Mouse (Mus musculus) kidney, embryonic 14.5 days (tissue): ENCODE results near the gene Smad6. TPM values are rescaled to one million over a fixed set of nuclear protein-coding genes. Genes with fewer than 3 reads are reported as not detected.

ENCODE experiments used
- ATAC-seq: fragments of 200-750 bp; cut with Nextera tagmentation; 2 replicates; pipeline ENCODE4 v1.8.0; 2017; ENCODE audit warnings: moderate number of reproducible peaks, mild to moderate bottlenecking, moderate TSS enrichment, moderate library complexity; ENCODE audit not compliant: low FRiP score, low TSS enrichment
- H3K27ac ChIP-seq: fragments of 300-500 bp; sonication (generic); 2 replicates; pipeline ENCODE4 v1.5.1; 2014; ENCODE audit warnings: low read depth, mild to moderate bottlenecking, low read length, moderate library complexity, mixed read lengths
- H3K27me3 ChIP-seq: fragments of 300-500 bp; sonication (generic); 2 replicates; pipeline ENCODE4 v1.6.1; 2014; ENCODE audit warnings: mild to moderate bottlenecking, low read length; ENCODE audit not compliant: control insufficient read depth, insufficient read depth
- H3K36me3 ChIP-seq: fragments of 300-500 bp; sonication (generic); 2 replicates; pipeline ENCODE4 v1.6.1; 2014; ENCODE audit warnings: low read length, mixed read lengths; ENCODE audit not compliant: control insufficient read depth, insufficient read depth
- H3K4me1 ChIP-seq: fragments of 300-500 bp; sonication (generic); 2 replicates; pipeline ENCODE4 v1.6.1; 2014; ENCODE audit warnings: low read length, mixed read lengths; ENCODE audit not compliant: control insufficient read depth, insufficient read depth
- H3K4me2 ChIP-seq: fragments of 300-500 bp; sonication (generic); replicated peaks from 2 replicates; pipeline ENCODE4 v1.6.1; 2014; ENCODE audit warnings: low read depth, mild to moderate bottlenecking, low read length
- H3K4me3 ChIP-seq: fragments of 300-500 bp; sonication (generic); 2 replicates; pipeline ENCODE4 v1.5.1; 2014; ENCODE audit warnings: mild to moderate bottlenecking, low read length
- H3K9ac ChIP-seq: fragments of 300-500 bp; sonication (generic); 2 replicates; pipeline ENCODE4 v1.6.1; 2014; ENCODE audit warnings: low read depth, mild to moderate bottlenecking, low read length, moderate library complexity
- H3K9me3 ChIP-seq: fragments of 300-500 bp; sonication (generic); 2 replicates; pipeline ENCODE4 v1.6.1; 2016; ENCODE audit warnings: low read length; ENCODE audit not compliant: control insufficient read depth
- WGBS: fragments of 180-500 bp; shearing (Covaris S2); extraction: QIAGEN DNeasy Blood & Tissue Kit; methylation state at CpG from one replicate; pipeline ENCODE4 v1.1.7; 2014; 5-methylcytosine and 5-hydroxymethylcytosine counted together
- polyA plus RNA-seq: library from polyadenylated mRNA; unstranded; fragments of >200 nt; fragmentation: Nextera tagmentation; extraction: Ambion mirVana; gene quantifications from 2 replicates; pipeline ENCODE4 v1.2.1, GENCODE M21; 2014

Smad6 gene
- 12.2 and 14.3 TPM in 2 replicates for polyA plus RNA-seq

DNA sequence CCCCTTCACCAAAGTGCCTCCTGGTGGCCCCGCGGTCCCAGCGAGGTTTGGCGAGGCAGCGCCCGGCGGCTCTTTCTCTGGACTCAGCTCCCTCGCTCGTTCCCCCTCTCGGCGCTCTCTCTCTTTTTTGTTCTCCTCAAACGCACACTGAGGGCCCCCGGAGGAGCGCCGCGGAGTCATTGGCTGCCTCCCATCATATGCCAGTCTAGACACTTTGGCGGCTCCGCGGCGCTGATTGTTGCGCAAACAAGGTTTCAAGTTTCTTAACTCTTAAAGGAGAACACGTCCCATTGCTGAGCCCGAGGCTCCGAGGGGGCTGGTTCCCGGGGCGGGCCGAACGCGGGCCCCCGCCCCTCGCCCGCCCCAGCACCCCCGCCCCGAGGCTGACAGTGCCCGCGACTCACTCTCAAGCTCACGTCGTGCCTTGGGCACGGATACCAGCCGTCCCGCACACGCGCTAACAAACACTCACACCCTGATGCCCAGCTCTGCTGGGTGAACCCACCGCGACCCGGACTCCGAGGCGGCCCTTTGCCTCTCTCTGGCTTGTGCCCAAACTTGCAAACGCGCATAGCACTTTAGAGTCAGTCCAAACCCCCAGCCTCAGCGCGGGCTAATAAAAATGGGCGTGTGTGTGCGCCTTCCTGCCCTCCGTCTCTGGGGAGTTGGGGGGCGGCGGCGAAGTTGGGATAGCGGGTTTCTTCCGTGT, at the start of gene Smad6:
Smad6 (minus strand) TSS at position 207 of the 709 bp plus-strand sequence.
- peak; percentile 67 for ATAC-seq
- H3K9ac ChIP-seq = peak within 1 kb of the TSS; percentile 99
- peak within 1 kb of the TSS; percentile 97 for H3K4me3 ChIP-seq
- peaks cover 27% of the 10 kb centered on the region for H3K4me1 ChIP-seq
- H3K9me3 ChIP-seq = no peaks in the 10 kb centered on the region
- under 1% methylated on average over 55 of the region's 60 CpGs for WGBS
- H3K27me3 ChIP-seq = no peaks in the 10 kb centered on the region
- peak within 1 kb of the TSS; percentile 98 for H3K27ac ChIP-seq
- peak within 1 kb of the TSS; percentile 71 for H3K4me2 ChIP-seq
- no peaks in the 10 kb centered on the region for H3K36me3 ChIP-seq

- no peaks in the 10 kb centered on the region for H3K9me3 ChIP-seq
- H3K27ac ChIP-seq = no peak overlapping the region
- H3K36me3 ChIP-seq = no peaks in the 10 kb centered on the region
- no peak overlapping the region for H3K4me3 ChIP-seq
- no peak overlapping the region for H3K9ac ChIP-seq
- no peaks in the 10 kb centered on the region for H3K27me3 ChIP-seq
- ATAC-seq = no peak
- WGBS = 88% methylated on average over 5 of the region's 5 CpGs
- H3K4me2 ChIP-seq = no peak overlapping the region
- peaks cover 23% of the 10 kb centered on the region for H3K4me1 ChIP-seq
Observed at GRCm38 (mm10) chr9:64070674-64071073, 48.8 kb upstream of the Smad6 start.

GRCm38 (mm10) chr9:64069131-64069530, 47.3 kb upstream of the Smad6 start:
- no peak overlapping the region for H3K4me2 ChIP-seq
- no peaks in the 10 kb centered on the region for H3K36me3 ChIP-seq
- H3K27me3 ChIP-seq = no peaks in the 10 kb centered on the region
- no peak overlapping the region for H3K27ac ChIP-seq
- ATAC-seq = no peak
- H3K9me3 ChIP-seq = no peaks in the 10 kb centered on the region
- no peak overlapping the region for H3K9ac ChIP-seq
- 90% methylated on average over 5 of the region's 5 CpGs for WGBS
- no peak overlapping the region for H3K4me3 ChIP-seq
- peaks cover 23% of the 10 kb centered on the region for H3K4me1 ChIP-seq

DNA sequence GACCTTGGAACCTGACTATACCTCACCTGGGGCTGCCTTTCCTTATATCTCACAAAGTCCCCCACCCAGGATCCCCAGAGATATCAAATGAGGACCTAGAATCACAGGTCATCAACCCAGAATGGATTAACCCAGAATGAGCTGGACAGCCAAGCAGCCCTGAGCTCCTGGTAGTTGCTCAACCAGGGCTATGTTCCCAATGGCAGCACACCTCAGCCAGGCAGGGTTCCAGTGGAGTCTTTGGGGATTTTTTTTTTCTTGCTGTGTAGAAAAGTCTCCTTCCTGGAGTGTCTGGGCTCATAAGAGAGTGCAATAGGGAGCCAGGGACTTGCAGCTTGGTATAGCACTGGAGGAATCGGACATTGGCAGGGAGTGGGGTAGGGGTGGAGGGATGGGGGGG, 46.7 kb upstream of the Smad6 start:
- H3K9ac ChIP-seq = no peak overlapping the region
- no peak for ATAC-seq
- peaks cover 23% of the 10 kb centered on the region for H3K4me1 ChIP-seq
- no peaks in the 10 kb centered on the region for H3K27me3 ChIP-seq
- no peak overlapping the region for H3K27ac ChIP-seq
- no peaks in the 10 kb centered on the region for H3K9me3 ChIP-seq
- H3K36me3 ChIP-seq = no peaks in the 10 kb centered on the region
- 88% methylated on average over 1 of the region's 1 CpGs for WGBS
- no peak overlapping the region for H3K4me2 ChIP-seq
- no peak overlapping the region for H3K4me3 ChIP-seq

- no peak for ATAC-seq
- no peak overlapping the region; the same call in 1 of the 2 replicates for H3K9ac ChIP-seq
- H3K4me2 ChIP-seq = no peak overlapping the region
- no peak overlapping the region for H3K4me3 ChIP-seq
- WGBS = 79% methylated on average over 5 of the region's 5 CpGs
- no peaks in the 10 kb centered on the region for H3K27me3 ChIP-seq
- H3K27ac ChIP-seq = peak overlapping the region; percentile 93; the same call in 1 of the 2 replicates
- no peaks in the 10 kb centered on the region for H3K36me3 ChIP-seq
- no peaks in the 10 kb centered on the region for H3K9me3 ChIP-seq
- peaks cover 23% of the 10 kb centered on the region for H3K4me1 ChIP-seq
Observed at GRCm38 (mm10) chr9:64067787-64068186, 45.9 kb upstream of the Smad6 start.

- WGBS = 2% methylated on average over 30 of the region's 30 CpGs
- Histone ChIP-seq H3K9ac (peak overlapping the region; percentile 2; the same call in 1 of the 2 replicates), H3K27me3 (no peaks in the 10 kb centered on the region), H3K4me1 (peaks cover 17% of the 10 kb centered on the region), H3K4me3 (peak overlapping the region; percentile 22), H3K36me3 (no peaks in the 10 kb centered on the region), H3K9me3 (no peaks in the 10 kb centered on the region), H3K4me2 (peak overlapping the region; percentile 52), H3K27ac (peak overlapping the region; percentile 37; the same call in 1 of the 2 replicates)
- ATAC-seq = peak; percentile 66
Observed at GRCm38 (mm10) chr9:64060033-64060539, 38.2 kb upstream of the Smad6 start.

GRCm38 (mm10) chr9:64057903-64058650, 36.2 kb upstream of the Smad6 start:
- Histone ChIP-seq H3K4me1 (peaks cover 17% of the 10 kb centered on the region), H3K9me3 (no peaks in the 10 kb centered on the region), H3K9ac (no peak overlapping the region), H3K4me3 (no peak overlapping the region), H3K27me3 (no peaks in the 10 kb centered on the region), H3K36me3 (no peaks in the 10 kb centered on the region), H3K4me2 (no peak overlapping the region), H3K27ac (peak overlapping the region; percentile 33; the same call in 1 of the 2 replicates)
- 67% methylated on average over 7 of the region's 7 CpGs for WGBS
- ATAC-seq = 0 out of 2 replicates have a peak, but pooled peaks have one; percentile 44

- no peaks in the 10 kb centered on the region for H3K9me3 ChIP-seq
- H3K4me1 ChIP-seq = peaks cover 20% of the 10 kb centered on the region
- H3K36me3 ChIP-seq = no peaks in the 10 kb centered on the region
- 64% methylated on average over 9 of the region's 9 CpGs for WGBS
- H3K9ac ChIP-seq = no peak overlapping the region
- no peak overlapping the region for H3K4me3 ChIP-seq
- H3K4me2 ChIP-seq = no peak overlapping the region
- ATAC-seq = no peak
- no peaks in the 10 kb centered on the region for H3K27me3 ChIP-seq
- H3K27ac ChIP-seq = no peak overlapping the region
Observed at GRCm38 (mm10) chr9:64055162-64055561, 33.3 kb upstream of the Smad6 start.

GRCm38 (mm10) chr9:64053786-64054185, 31.9 kb upstream of the Smad6 start:
- H3K4me3 ChIP-seq = no peak overlapping the region
- 50% methylated on average over 4 of the region's 4 CpGs for WGBS
- no peak overlapping the region for H3K4me2 ChIP-seq
- H3K4me1 ChIP-seq = peaks cover 27% of the 10 kb centered on the region
- no peaks in the 10 kb centered on the region for H3K27me3 ChIP-seq
- no peak overlapping the region for H3K27ac ChIP-seq
- no peaks in the 10 kb centered on the region for H3K9me3 ChIP-seq
- H3K9ac ChIP-seq = no peak overlapping the region
- no peaks in the 10 kb centered on the region for H3K36me3 ChIP-seq
- no peak for ATAC-seq
